Mouse (Mus musculus) erythroblast, adult 5-6 weeks (primary cell): ENCODE data around the gene Prkar2b. TPM values are rescaled to one million over a fixed set of nuclear protein-coding genes. Genes with fewer than 3 reads are reported as not detected.

Source experiments
- ATAC-seq: replicated peaks from 2 replicates; pipeline ENCODE4 v1.8.0; 2016; ENCODE audit warnings: moderate number of reproducible peaks, mild to moderate bottlenecking, moderate TSS enrichment, inconsistent platforms; ENCODE audit not compliant: poor library complexity, low FRiP score, severe bottlenecking
- total RNA-seq, 2 experiments: library from RNA; stranded (forward) in 1 of 2; stranded (reverse) in 1 of 2; fragments of 150-400 nt in 1 of 2; fragments of 200-764, 138-1000 nt in 1 of 2; gene quantifications; 2 replicates each; pipeline versions ENCODE4 v1.2.3 to v1.2.4; 2015 to 2017; ENCODE audit warnings: low replicate concordance in 2 of 2

Gene Prkar2b
- total RNA-seq, 2 experiments from 2014 or later, result 122 to 138 TPM

DNA sequence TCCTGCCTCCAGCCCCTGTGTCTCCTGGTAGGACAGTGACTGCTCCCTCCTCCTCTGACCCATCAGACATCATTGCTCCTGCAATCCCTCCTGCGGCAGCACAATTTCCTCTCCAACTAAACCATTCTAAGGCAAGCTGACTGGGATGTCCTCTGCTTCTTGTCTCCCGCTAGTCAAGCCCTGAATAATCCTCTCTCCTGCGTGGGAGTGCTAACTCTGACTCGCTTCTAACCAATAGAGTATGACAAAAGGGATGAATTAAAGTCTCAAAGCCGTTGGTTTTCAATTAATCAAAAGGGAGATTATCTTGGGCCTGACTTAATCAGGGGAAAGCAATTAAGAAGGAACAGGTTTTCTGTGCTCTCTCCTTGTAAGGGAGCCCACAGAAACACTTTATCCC is 4.9 kb upstream of the Prkar2b start:
- no peak for ATAC-seq

- ATAC-seq, result peak; percentile 17
Measured at GRCm38 (mm10) chr12:32060247-32061089, 628 bp downstream of the Prkar2b start.

- ATAC-seq, result 0 out of 2 replicates have a peak, but pooled peaks have one; percentile 10
Measured at GRCm38 (mm10) chr12:32059707-32060106, 1.4 kb downstream of the Prkar2b start.

GRCm38 (mm10) chr12:32059135-32059534 is 2.0 kb downstream of the Prkar2b start:
- ATAC-seq, result no peak

- ATAC-seq, result no peak
Measured at GRCm38 (mm10) chr12:32057461-32058199, 3.5 kb downstream of the Prkar2b start.

DNA sequence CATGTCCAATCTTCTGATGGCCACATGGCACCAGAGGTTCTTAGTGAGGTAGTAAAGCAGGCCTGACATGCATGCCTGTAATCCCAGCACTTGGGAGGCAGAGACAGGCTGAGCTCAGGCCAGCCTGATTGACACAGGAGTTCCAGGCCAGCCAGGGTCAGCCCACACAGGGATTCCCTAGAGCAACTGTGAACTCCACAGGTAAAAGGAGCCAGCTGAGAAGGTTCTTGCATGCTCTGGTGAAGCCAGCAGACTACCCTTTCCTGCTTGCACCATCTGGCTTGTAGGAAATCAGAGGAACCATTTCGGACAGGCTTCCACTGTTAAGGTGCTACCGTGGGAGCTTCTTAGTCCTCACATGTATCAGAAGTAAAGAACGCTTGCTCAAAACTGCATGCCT is 5.3 kb downstream of the Prkar2b start:
- no peak for ATAC-seq

DNA sequence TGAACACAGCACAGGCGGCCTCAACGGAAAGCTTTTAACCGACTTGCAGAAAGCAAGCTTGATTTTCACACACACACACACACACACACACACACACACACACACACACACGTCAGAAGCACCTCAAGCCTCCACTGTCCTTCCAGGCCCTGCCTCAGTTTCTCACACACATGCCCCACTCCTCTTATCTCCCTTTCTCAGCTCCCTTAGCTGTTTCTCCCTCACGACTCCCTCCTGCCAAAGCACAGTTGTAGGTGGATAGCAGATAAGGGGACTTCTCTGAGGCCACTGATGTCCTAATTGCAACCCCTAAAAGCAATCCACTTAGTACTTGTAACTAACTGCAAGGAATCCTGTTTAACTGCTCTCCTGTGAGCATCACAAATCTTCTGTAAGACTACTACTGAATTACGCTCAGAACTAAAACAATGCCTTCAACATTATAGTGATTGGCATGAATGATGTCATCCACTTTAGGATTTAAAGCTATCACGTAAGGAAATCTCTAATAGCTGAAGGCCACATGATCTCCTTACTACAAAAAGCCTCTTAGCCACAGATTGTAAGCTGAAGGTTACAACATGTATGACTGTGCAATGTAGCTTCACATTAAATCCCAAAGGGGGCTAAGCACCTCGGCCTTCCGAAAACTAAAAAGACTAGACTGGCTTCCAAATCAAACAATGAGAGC is 6.5 kb downstream of the Prkar2b start:
- ATAC-seq, result peak; percentile 60

DNA sequence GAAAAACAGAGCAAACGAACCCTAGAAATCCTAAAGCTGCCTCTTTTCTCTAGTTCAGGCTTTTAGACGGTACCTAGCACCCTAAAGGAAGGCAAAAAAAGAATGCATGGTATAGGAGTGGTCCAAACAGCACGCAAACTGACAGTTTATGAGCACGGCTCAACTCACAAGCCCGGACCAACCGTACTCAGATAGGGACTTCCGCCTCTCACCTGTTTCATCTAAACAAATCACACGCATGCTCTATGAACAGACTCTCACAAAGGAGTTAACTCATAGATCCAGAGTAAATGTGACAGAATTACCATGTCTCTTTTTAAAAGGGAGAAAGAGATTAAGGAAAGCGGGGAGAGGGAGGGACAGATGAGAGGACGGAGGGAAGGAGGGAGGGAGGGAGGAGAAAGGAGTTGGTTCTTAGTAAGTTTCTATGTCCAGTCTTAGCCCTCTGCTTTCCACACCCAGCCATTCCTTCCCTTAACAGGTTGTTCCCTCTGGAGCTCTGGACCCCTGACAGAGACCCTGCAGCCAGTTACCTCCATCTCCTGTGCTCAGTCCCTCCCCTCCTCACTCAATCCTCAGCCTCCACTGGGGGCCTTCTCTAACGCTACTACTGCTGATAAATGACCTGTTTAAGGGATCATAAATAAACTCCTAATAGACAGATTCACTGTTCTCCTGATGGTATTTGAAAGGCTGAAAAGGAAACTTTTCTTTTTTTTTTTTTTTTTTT is 7.3 kb downstream of the Prkar2b start:
- no peak for ATAC-seq

GRCm38 (mm10) chr12:32052882-32053281 is 8.2 kb downstream of the Prkar2b start:
- ATAC-seq, result no peak

DNA sequence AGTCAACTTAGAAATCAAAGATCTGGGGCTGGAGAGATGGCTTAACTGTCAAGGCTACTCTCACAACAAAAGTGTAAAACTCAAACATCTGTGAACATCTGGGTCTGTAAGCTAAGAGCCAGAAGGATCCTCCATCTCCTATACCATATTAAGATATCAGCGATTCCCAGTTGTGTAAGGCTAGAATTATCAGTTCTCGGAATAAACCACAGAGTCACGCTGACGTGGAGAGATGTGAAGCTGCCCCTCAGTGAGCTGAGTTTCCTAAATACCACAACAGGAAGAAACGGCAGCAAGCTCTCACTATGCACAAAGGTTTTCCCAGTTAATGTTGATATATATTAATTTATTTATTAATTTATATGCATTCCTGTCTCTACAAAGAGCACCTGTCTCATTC is 10.9 kb downstream of the Prkar2b start:
- peak; percentile 89 for ATAC-seq

DNA sequence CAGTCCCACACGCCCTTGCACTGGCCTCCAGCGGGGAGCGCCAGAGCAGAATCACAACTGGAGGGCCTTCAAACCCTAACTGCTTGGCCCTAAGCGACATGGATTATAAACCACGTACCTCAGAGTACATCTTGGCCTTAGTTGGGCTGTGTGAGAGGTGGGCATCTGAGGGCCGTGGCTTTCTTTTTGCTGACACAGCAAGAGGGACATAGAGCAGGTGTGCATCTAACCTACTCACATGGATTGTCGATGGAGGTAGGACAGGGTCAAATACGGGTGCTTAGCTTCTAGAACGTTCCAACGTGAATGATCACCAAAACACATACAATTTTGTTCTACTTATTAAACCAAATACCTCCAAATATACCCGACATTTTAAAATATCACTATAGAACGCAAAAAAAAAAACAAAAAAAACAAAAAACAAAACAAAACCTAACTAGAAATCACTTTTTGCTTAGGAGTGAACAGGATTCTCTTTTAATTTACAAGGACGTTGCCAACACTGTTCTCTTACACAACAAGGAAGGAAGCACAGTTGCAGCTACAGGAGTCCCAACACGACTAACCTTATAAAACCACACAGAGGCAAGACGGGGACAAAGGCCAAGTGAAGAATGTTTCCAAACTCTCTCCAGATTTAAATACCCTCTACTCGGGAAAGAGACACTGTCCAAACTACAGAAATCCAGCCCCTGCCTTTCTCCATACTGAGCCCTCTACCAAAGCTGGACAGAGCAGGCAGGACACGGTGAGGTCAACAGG is 15.3 kb downstream of the Prkar2b start:
- no peak for ATAC-seq

DNA sequence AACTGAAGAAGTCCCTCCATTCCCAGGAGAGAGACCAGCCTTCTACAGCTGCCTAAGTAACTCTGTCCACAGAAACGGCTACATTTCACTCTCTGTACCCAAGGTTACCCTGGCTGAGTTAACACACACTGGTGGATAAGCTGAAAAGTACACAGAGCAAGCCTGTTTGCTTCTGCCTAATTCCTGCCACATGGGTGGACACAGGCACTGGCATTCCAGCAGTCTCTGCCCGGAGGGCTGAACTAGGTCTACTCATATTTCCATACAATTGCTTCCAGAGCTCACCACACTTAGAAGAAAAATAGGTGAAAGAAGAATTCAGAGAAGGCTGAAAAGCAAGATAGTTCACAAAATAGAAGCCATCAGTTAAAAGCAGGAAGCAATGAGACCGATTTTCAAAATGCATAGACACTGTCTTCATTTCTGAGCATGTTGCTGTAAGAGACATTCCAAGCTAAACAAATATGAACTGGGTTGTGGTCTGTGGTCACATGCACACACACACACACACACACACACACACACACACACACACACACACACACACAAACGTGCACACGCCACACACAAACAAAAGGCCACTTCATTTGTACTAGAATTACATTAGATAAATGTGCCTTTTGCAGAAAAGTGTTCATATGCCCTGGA is 16.5 kb downstream of the Prkar2b start:
- no peak; the same call in 1 of the 2 replicates for ATAC-seq

DNA sequence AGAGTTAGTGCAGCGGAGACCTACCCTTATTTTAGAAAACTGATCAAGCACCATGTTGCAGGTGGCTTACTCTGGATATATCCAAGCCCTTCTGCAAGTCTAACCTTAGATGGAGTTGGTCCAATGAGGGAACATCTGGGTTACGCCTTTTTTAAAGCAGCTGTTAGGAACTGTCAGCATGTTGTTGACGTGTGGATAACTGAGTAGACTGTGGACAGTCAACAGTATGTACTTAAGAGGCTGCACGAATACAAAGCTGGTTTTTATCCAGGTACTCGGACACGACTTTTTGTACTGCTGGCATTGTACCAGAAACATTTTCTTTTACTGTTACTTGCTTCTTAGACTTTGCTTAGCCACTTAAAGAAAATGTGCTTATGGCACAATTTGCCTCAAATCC is 27.6 kb downstream of the Prkar2b start:
- ATAC-seq, result no peak

DNA sequence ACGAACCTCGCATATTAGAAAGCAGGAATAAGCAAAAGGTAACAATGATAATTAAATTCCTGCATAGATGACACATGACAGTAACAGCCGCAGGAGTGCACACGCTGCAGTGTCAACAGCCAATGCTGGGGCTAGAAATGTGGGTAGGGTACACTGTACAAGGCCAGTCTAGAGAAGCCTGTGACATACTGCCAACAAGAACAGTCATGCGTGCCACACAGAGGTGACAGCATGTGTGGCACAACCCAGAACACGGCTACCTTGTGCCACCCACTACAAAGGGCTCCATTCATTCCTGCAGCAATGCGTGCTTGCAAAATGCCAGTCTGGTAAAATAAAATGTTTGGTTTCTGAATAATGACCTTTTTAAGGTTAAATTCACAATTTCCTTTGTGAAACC is 28.2 kb downstream of the Prkar2b start:
- ATAC-seq, result no peak

DNA sequence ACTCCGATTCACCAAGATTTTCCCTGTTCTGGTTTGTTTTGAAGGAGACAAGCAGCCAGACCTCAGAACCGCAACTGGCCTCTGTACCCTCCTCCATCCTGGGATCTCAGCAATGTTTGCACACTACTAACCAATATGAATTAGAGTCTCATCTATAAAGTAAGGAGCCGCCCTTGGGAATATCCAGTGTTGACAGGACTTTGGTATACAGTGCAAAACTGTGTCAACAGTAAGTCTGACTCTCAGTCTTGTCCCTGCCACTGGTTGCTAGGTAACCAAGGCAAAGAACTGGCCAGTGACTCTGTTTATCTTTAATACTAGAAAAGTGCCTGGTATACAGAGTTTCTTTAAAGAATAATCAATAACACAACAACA is 42.7 kb downstream of the Prkar2b start:
- 0 out of 2 replicates have a peak, but pooled peaks have one; percentile 5 for ATAC-seq

GRCm38 (mm10) chr12:32017636-32018375 is 43.3 kb downstream of the Prkar2b start:
- ATAC-seq, result peak; percentile 89

- ATAC-seq, result no peak
Measured at GRCm38 (mm10) chr12:32016472-32016871, 44.6 kb downstream of the Prkar2b start.

GRCm38 (mm10) chr12:32015268-32015769 is 45.8 kb downstream of the Prkar2b start:
- ATAC-seq, result no peak
